Mouse (Mus musculus): ENCODE results near the gene Psd4.
A peak's percentile ranks its signal among the peaks of the same experiment; 100 is the strongest.

GRCm38 (mm10) chr2:24440056-24440455 is 72.7 kb downstream of the Psd4 start:
- TF ChIP-seq CTCF (IDR thresholded peaks at IDR 0.05; ENCODE audit: control insufficient read depth, insufficient read depth, insufficient read length) (no peak), CEBPB (IDR thresholded peaks at IDR 0.05; ENCODE audit: low read depth) (peak; percentile 30)
